Mouse (Mus musculus) brain, embryonic 14.5 days (tissue): ENCODE data around the gene Washc2.

ENCODE experiments used
- CTCF ChIP-seq: fragments of 200-500 bp; IDR thresholded peaks from 2 replicates; pipeline ENCODE4 v1.5.1; 2012; ENCODE audit warnings: inconsistent platforms, mild to moderate bottlenecking, moderate library complexity, borderline replicate concordance; ENCODE audit not compliant: insufficient read depth, insufficient read length; ENCODE audit errors: extremely low read depth
- POLR2A ChIP-seq: fragments of 200-500 bp; IDR thresholded peaks from 2 replicates; pipeline ENCODE4 v1.6.1; 2012; ENCODE audit warnings: mild to moderate bottlenecking, inconsistent platforms, borderline replicate concordance; ENCODE audit not compliant: poor library complexity, insufficient read depth, insufficient read length, severe bottlenecking; ENCODE audit errors: extremely low read depth

- TF ChIP-seq CTCF, result no peak
- no peak for TF ChIP-seq POLR2A
Measured at GRCm38 (mm10) chr6:116278679-116279317, 71.0 kb downstream of the Washc2 start.
